Mouse (Mus musculus) midbrain, embryonic 11.5 days (tissue): Measurements from ENCODE around the gene Nf2. TPM values are rescaled to one million over a fixed set of nuclear protein-coding genes. Genes with fewer than 3 reads are reported as not detected.
A peak's percentile ranks its signal among the peaks of the same experiment; 100 is the strongest.
"Not testable (repeated sequence)": the region's sequence is repeated elsewhere in the genome, so short reads cannot be mapped to it uniquely, and the experiment has no call there.

Experiments
- ATAC-seq: fragments of 200-750 bp; cut with Nextera tagmentation; 2 replicates; pipeline ENCODE4 v1.8.0; 2017; ENCODE audit warnings: moderate TSS enrichment, moderate library complexity; ENCODE audit not compliant: low FRiP score
- DNase-seq: peaks from one replicate; pipeline ENCODE4 v3.0.0; 2015; ENCODE audit warnings: low spot score; ENCODE audit errors: missing footprints
- H3K27ac ChIP-seq: fragments of 300-500 bp; sonication (generic); 2 replicates; pipeline ENCODE4 v1.5.1; 2014; ENCODE audit warnings: low read depth, low read length
- H3K27me3 ChIP-seq: fragments of 300-500 bp; sonication (generic); 2 replicates; pipeline ENCODE4 v1.6.1; 2014; ENCODE audit warnings: mild to moderate bottlenecking, low read length, moderate library complexity, mixed read lengths; ENCODE audit not compliant: control insufficient read depth, insufficient read depth
- H3K36me3 ChIP-seq: fragments of 300-500 bp; sonication (generic); 2 replicates; pipeline ENCODE4 v1.6.1; 2014; ENCODE audit warnings: mild to moderate bottlenecking, low read length, moderate library complexity, mixed read lengths; ENCODE audit not compliant: control insufficient read depth, insufficient read depth
- H3K4me1 ChIP-seq: fragments of 300-500 bp; sonication (generic); 2 replicates; pipeline ENCODE4 v1.6.1; 2014; ENCODE audit warnings: low read length; ENCODE audit not compliant: control insufficient read depth, insufficient read depth
- H3K4me2 ChIP-seq: fragments of 300-500 bp; sonication (generic); 2 replicates; pipeline ENCODE4 v1.6.1; 2014; ENCODE audit warnings: mild to moderate bottlenecking, moderate library complexity
- H3K4me3 ChIP-seq: fragments of 300-500 bp; sonication (generic); 2 replicates; pipeline ENCODE4 v1.5.1; 2014; ENCODE audit warnings: low read depth, low read length
- H3K9ac ChIP-seq: fragments of 300-500 bp; sonication (generic); 2 replicates; pipeline ENCODE4 v1.6.1; 2014; ENCODE audit warnings: low read length
- H3K9me3 ChIP-seq: fragments of 300-500 bp; sonication (generic); 2 replicates; pipeline ENCODE4 v1.6.1; 2016; ENCODE audit warnings: low read length; ENCODE audit not compliant: control insufficient read depth
- WGBS: fragments of 180-500 bp; shearing (Covaris S2); extraction: QIAGEN DNeasy Blood & Tissue Kit; methylation state at CpG from one replicate; pipeline ENCODE4 v1.1.7; 2014; 5-methylcytosine and 5-hydroxymethylcytosine counted together
- polyA plus RNA-seq: library from polyadenylated mRNA; unstranded; fragments of >200 nt; fragmentation: Nextera tagmentation; extraction: Ambion mirVana; gene quantifications from 2 replicates; pipeline ENCODE4 v1.2.1, GENCODE M21; 2014

The Nf2 gene
- polyA plus RNA-seq, 1 experiment from 2014 or later = 51.0 TPM

DNA sequence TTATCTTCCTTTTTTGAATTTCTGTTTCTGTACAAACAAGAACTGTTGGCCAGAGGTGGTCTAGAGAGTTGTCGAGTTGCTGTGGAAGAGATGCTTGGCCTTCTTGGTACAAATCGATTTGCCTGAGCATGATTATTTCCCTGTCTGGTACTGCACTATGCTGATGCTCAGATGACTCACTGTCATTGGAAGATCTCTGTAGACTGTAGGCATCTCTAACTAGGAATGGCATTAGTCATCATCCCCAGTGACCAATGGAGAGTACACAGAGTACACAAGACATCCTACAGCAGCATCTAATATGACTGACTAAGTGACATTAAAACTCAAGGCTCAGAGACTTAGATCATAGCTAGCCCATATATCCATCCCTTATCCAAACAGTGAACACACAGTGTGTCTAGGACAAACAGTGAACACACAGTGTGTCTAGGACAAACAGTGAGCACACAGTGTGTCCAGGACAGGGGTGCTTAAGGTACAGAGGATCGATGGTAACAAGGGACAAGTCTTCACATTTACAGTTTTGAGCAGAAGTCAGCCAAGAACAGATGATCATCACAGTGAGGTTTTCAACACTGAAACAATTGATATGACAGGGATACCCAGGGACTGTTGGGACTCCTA is 23.1 kb downstream of the Nf2 start:
- no peaks in the 10 kb centered on the region for H3K27me3 ChIP-seq
- WGBS = 94% methylated on average over 3 of the region's 3 CpGs
- H3K9ac ChIP-seq = no peak overlapping the region
- H3K4me1 ChIP-seq = no peaks in the 10 kb centered on the region
- ATAC-seq (no peak), DNase-seq (no peak)
- H3K4me3 ChIP-seq = no peak overlapping the region
- no peaks in the 10 kb centered on the region for H3K9me3 ChIP-seq
- no peak overlapping the region for H3K4me2 ChIP-seq
- no peak overlapping the region for H3K27ac ChIP-seq
- H3K36me3 ChIP-seq = no peaks in the 10 kb centered on the region

GRCm38 (mm10) chr11:4823655-4824312 is 25.6 kb downstream of the Nf2 start:
- H3K27me3 ChIP-seq = no peaks in the 10 kb centered on the region
- H3K36me3 ChIP-seq = no peaks in the 10 kb centered on the region
- 95% methylated on average over 6 of the region's 6 CpGs for WGBS
- H3K4me2 ChIP-seq = no peak overlapping the region
- H3K9ac ChIP-seq = no peak overlapping the region
- H3K4me3 ChIP-seq = no peak overlapping the region
- DNase-seq (no peak), ATAC-seq (no peak)
- no peaks in the 10 kb centered on the region for H3K9me3 ChIP-seq
- no peak overlapping the region for H3K27ac ChIP-seq
- no peaks in the 10 kb centered on the region for H3K4me1 ChIP-seq

GRCm38 (mm10) chr11:4822446-4822842 is 26.9 kb downstream of the Nf2 start:
- H3K36me3 ChIP-seq, DNase-seq, H3K27me3 ChIP-seq, ATAC-seq, H3K27ac ChIP-seq, H3K9ac ChIP-seq, H3K4me2 ChIP-seq, H3K4me1 ChIP-seq, H3K9me3 ChIP-seq, H3K4me3 ChIP-seq: not testable (repeated sequence)
- WGBS = 91% methylated on average over 4 of the region's 4 CpGs

DNA sequence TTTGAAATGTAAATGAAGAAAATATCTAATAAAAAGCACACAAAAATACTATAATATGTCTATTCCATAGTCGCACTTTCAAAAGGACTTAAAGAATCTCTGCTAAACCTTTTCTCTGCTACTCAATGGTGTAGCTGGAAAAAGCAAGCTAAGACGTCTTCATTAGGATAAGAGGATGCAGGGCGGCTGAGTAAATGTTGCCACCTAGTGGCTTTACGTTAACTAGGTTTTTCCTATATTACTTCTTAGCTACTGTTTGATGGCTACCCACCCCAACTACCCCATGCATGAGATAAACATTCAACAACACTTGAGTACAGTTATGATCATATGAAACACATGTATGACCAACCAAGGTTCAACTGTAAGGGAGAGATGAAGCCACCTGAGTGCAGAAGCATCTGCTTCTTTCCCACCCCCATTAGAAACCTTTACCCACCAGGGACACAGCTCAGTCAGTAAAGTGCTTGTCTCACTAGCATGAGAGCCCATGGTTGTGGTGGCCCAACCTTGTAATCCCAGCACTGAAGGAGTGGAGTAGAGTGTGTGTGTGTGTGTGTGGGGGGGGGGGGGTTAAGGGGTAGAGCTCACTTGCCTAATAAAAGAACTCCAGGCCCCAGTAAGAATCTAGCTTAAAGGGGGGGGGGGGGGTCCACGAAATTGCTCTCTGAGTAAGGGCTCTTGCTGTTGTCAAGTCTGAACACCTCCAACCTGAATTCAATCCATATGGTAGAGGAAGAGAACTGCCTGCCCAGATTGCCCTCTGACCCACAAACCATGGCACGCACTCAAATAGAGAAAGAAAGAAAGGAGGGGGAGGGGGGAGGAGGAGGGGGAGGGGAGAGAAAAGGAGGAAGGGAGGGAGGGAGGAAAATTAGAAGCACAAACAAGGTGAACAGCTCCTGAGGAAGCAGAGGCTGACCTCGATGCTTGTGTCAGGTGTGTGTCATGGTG is 27.6 kb downstream of the Nf2 start:
- Histone ChIP-seq H3K4me1 (no peaks in the 10 kb centered on the region), H3K4me3 (no peak overlapping the region), H3K36me3 (no peaks in the 10 kb centered on the region), H3K9ac (no peak overlapping the region), H3K27me3 (no peaks in the 10 kb centered on the region), H3K27ac (no peak overlapping the region), H3K4me2 (no peak overlapping the region), H3K9me3 (no peaks in the 10 kb centered on the region)
- 45% methylated on average over 7 of the region's 7 CpGs for WGBS
- ATAC-seq (no peak), DNase-seq (peak; percentile 87)

DNA sequence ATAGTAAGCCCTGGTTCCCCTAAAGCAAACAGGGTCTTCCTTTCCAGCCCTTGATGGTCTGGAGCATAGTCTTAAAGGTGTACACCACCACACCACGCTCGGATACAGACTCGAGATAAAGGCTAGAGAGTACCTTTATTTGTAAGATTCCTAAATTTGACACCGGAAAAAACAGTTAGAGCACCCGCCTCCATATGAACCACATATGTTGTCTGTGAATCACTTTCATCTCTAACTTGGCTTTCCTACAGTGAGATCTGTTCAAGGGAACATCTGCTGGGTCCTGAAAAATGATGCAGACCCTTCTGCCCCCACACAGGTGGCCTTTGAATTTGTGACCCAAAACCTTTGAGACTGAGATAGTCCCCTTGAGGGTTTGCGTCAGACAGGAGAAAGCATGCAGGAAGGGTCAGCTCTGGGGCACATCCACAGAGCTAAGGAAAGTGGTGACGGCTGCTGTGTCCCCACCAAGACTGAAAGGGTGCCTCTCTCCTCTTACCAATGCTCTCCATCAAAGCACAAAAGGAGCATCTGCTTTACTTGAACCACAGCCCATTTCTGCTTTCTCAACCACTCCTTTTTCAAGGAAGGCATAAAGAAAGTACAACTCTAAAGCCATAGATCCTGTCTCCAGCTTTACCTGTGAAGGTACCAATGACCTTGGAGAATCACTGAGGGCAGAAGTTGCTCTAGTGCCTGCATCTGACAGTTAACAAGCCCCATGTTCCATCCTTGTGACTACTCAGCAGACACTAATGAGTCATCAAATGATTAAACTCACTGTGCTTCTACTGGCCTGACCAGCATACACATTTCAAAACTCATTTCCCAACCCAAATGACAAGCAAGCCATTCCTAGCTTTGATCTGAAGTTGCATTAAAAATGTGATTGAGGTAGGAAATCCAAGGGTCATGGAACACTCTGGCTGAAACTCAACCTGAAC is 34.6 kb downstream of the Nf2 start:
- DNase-seq (no peak), ATAC-seq (no peak)
- no peak overlapping the region for H3K4me3 ChIP-seq
- no peak overlapping the region for H3K27ac ChIP-seq
- no peaks in the 10 kb centered on the region; the same call in 1 of the 2 replicates for H3K36me3 ChIP-seq
- no peaks in the 10 kb centered on the region for H3K4me1 ChIP-seq
- H3K9me3 ChIP-seq = no peaks in the 10 kb centered on the region
- H3K9ac ChIP-seq = no peak overlapping the region
- H3K4me2 ChIP-seq = no peak overlapping the region
- no peaks in the 10 kb centered on the region for H3K27me3 ChIP-seq
- 91% methylated on average over 7 of the region's 7 CpGs for WGBS

DNA sequence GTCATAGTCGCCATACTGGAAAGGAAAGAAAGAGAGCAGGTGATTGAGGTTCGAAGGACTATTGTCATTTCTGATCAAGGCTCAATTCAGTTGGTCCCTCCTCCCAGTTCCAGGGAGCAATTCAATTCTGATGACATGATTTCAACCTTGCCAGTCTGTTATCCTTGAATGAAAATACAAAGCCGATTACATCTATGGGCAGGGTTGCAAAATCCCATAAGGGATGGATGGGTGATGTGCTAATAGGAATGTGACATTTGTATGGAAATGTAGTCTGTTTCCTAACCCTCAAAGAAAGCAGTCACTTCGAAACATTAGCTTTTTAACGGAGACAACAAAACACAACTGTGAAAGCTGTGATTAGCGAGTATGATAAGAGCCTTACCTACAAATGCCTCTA is 41.0 kb downstream of the Nf2 start:
- ATAC-seq (no peak), DNase-seq (no peak)
- Histone ChIP-seq H3K9ac (no peak overlapping the region), H3K4me3 (no peak overlapping the region), H3K27me3 (no peaks in the 10 kb centered on the region), H3K27ac (no peak overlapping the region), H3K9me3 (no peaks in the 10 kb centered on the region), H3K4me2 (no peak overlapping the region), H3K4me1 (no peaks in the 10 kb centered on the region), H3K36me3 (0 out of 2 replicates have a peak, but pooled peaks cover 2% of the 10 kb centered on the region)
- WGBS = 85% methylated on average over 6 of the region's 6 CpGs

DNA sequence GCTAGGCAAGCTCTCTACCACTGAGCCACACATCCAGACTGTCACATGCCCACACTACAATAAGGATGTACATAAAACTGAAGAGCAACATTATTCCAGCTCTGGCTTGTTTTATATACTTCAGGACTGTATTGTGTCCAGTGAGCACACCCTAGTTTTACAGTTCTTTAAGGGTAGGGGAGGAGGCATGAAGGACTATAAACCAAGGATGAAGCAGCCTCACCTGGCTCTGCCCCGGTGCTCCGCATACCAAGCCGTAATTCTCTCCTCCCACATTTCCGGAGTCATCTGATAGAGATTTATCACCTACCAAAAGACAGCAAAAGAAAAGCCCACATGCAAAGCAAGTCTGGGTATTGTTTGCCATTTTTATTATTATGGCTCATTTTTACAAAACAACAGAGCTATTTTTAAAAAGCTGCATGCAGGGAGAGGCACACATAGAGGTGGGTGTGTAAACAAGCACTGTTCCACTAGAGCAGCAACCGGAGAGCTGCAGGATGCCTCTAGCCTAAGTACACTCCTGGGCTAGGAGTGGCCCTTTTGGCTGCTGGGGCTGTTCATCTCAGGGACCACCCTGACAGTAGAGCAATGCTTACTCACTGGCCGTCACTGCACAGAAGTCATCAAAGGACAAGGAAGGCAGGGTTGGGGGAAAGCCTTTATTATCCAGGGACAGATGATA is 43.2 kb downstream of the Nf2 start:
- DNase-seq (no peak), ATAC-seq (no peak)
- Histone ChIP-seq H3K9me3 (no peaks in the 10 kb centered on the region), H3K9ac (no peak overlapping the region), H3K27me3 (no peaks in the 10 kb centered on the region), H3K4me3 (no peak overlapping the region), H3K27ac (no peak overlapping the region), H3K36me3 (peaks cover 2% of the 10 kb centered on the region; the same call in 1 of the 2 replicates), H3K4me2 (no peak overlapping the region; the same call in 1 of the 2 replicates), H3K4me1 (no peaks in the 10 kb centered on the region)
- WGBS = 89% methylated on average over 6 of the region's 6 CpGs

- no peaks in the 10 kb centered on the region for H3K4me1 ChIP-seq
- no peak for ATAC-seq
- H3K27me3 ChIP-seq = no peaks in the 10 kb centered on the region
- no peak overlapping the region for H3K27ac ChIP-seq
- DNase-seq = no peak
- H3K4me2 ChIP-seq = no peak overlapping the region
- no peak overlapping the region for H3K4me3 ChIP-seq
- WGBS = 91% methylated on average over 6 of the region's 6 CpGs
- H3K9ac ChIP-seq = no peak overlapping the region
- peaks cover 2% of the 10 kb centered on the region; the same call in 1 of the 2 replicates for H3K36me3 ChIP-seq
- no peaks in the 10 kb centered on the region for H3K9me3 ChIP-seq
Observed at GRCm38 (mm10) chr11:4804921-4805562, 44.3 kb downstream of the Nf2 start.
